Mouse (Mus musculus) bone marrow macrophage, adult 2 months (primary cell): ENCODE data around the gene Cog5.

Experiments
- CTCF ChIP-seq: IDR thresholded peaks from 2 replicates; pipeline ENCODE4 v1.5.1; 2012; ENCODE audit warnings: low read depth, mild to moderate bottlenecking, low read length, moderate library complexity
- POLR2A ChIP-seq: IDR thresholded peaks from 2 replicates; pipeline ENCODE4 v1.6.1; 2012; ENCODE audit warnings: mild to moderate bottlenecking, low read depth, low read length, borderline replicate concordance

GRCm38 (mm10) chr12:31966405-31966804, 311.7 kb downstream of the Cog5 start:
- no peak for TF ChIP-seq POLR2A
- no peak for TF ChIP-seq CTCF
